Mouse (Mus musculus): Measurements from ENCODE around the gene Wdtc1. TPM values are rescaled to one million over a fixed set of nuclear protein-coding genes. Genes with fewer than 3 reads are reported as not detected.

Wdtc1 gene
- polyA plus RNA-seq, 1 experiment from 2014 or later = 18.6 TPM

GRCm38 (mm10) chr4:133292405-133292804, 60.9 kb downstream of the Wdtc1 start:
- ATAC-seq (ENCODE audit: insufficient read depth, low FRiP score, low read depth) = no peak
- no peak overlapping the region for H3K4me2 ChIP-seq
- 67% methylated on average over 4 of the region's 4 CpGs for WGBS
- no peak overlapping the region for H3K4me3 ChIP-seq (replicated peaks)
- 0 out of 2 replicates have a peak, but pooled peaks cover 13% of the 10 kb centered on the region for H3K36me3 ChIP-seq
- H3K27ac ChIP-seq = peak overlapping the region; percentile 26; the same call in 1 of the 2 replicates
- no peak overlapping the region for H3K9ac ChIP-seq
- H3K9me3 ChIP-seq = no peaks in the 10 kb centered on the region
- no peaks in the 10 kb centered on the region for H3K27me3 ChIP-seq (replicated peaks)
- peaks cover 10% of the 10 kb centered on the region; the same call in 1 of the 2 replicates for H3K4me1 ChIP-seq

GRCm38 (mm10) chr4:133291255-133291654, 62.0 kb downstream of the Wdtc1 start:
- no peak for ATAC-seq (ENCODE audit: insufficient read depth, low FRiP score, low read depth)
- H3K9me3 ChIP-seq = no peaks in the 10 kb centered on the region
- 77% methylated on average over 1 of the region's 1 CpGs for WGBS

DNA sequence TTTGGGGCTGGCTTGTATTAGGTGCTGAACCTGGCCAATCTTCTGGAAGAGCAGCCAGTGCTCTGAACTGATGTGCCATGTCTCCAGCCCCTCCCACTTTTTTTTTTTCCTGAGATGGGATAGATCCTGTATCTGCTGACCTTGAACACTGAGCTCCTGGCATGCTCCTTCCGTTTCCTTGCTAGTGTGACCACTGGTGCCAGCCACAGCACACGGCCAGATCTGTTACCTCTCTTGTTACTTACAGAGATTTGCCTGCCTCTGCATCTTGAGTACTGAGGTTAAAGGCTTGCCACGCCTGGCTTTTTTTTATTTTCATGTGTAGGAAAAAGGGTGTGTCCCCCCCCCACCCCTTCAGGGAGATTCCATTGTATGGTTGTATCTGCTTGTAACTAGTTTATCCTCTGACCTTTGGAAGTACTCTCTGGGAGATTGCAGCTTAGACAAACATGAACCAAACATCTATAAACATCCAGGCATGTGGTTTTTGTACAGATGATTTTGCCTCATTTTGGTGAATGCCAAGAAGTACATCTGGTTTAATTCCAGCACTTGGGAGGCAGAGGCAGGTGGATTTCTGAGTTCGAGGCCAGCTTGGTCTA, 66.7 kb downstream of the Wdtc1 start:
- Histone ChIP-seq H3K4me3 (replicated peaks) (no peak overlapping the region), H3K36me3 (no peaks in the 10 kb centered on the region), H3K27ac (no peak overlapping the region), H3K4me1 (peaks cover 8% of the 10 kb centered on the region; the same call in 1 of the 2 replicates), H3K9ac (no peak overlapping the region), H3K27me3 (replicated peaks) (no peaks in the 10 kb centered on the region), H3K9me3 (no peaks in the 10 kb centered on the region), H3K4me2 (no peak overlapping the region)
- ATAC-seq (ENCODE audit: insufficient read depth, low FRiP score, low read depth) = no peak
- 72% methylated on average over 4 of the region's 4 CpGs for WGBS

More at GRCm38 (mm10) chr4:133291255-133291654, 62.0 kb downstream of the Wdtc1 start:
- no peak overlapping the region for H3K9ac ChIP-seq
- 0 out of 2 replicates have a peak, but pooled peaks cover 13% of the 10 kb centered on the region for H3K36me3 ChIP-seq
- no peaks in the 10 kb centered on the region for H3K27me3 ChIP-seq (replicated peaks)
- peaks cover 9% of the 10 kb centered on the region; the same call in 1 of the 2 replicates for H3K4me1 ChIP-seq
- H3K4me3 ChIP-seq (replicated peaks) = no peak overlapping the region
- H3K27ac ChIP-seq = no peak overlapping the region
- no peak overlapping the region for H3K4me2 ChIP-seq

DNA sequence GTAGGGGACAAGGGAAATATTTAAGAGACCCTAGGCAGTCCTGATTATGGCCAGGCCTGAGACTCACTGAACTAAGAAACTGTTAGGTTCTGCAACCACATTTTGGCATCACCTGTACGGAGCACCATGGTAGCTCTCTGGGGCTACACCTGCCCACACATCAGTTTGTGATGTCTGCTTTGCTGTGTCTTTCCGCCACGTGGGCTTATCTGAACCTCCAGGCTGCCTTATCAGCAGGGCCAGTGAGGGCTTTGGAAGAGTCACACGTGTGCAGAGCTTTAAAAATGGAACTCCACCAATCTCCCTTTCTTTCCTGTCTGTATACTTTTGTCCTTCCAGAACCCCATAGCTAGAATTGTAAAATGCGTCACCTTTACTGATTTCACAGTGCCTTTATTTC, 67.3 kb downstream of the Wdtc1 start:
- Histone ChIP-seq H3K36me3 (no peaks in the 10 kb centered on the region), H3K27me3 (replicated peaks) (no peaks in the 10 kb centered on the region), H3K9me3 (no peaks in the 10 kb centered on the region), H3K4me2 (no peak overlapping the region), H3K4me1 (peaks cover 8% of the 10 kb centered on the region; the same call in 1 of the 2 replicates), H3K4me3 (replicated peaks) (no peak overlapping the region), H3K27ac (no peak overlapping the region), H3K9ac (no peak overlapping the region)
- peak; percentile 71; the same call in 1 of the 2 replicates for ATAC-seq (ENCODE audit: insufficient read depth, low FRiP score, low read depth)
- 61% methylated on average over 5 of the region's 5 CpGs for WGBS

- Histone ChIP-seq H3K27ac (no peak overlapping the region), H3K27me3 (replicated peaks) (no peaks in the 10 kb centered on the region), H3K4me2 (no peak overlapping the region), H3K4me3 (replicated peaks) (no peak overlapping the region), H3K36me3 (no peaks in the 10 kb centered on the region), H3K9me3 (no peaks in the 10 kb centered on the region), H3K4me1 (peaks cover 8% of the 10 kb centered on the region; the same call in 1 of the 2 replicates), H3K9ac (no peak overlapping the region)
- peak; percentile 45; the same call in 1 of the 2 replicates for ATAC-seq (ENCODE audit: insufficient read depth, low FRiP score, low read depth)
- 74% methylated on average over 3 of the region's 3 CpGs for WGBS
Measured at GRCm38 (mm10) chr4:133285299-133285698, 68.0 kb downstream of the Wdtc1 start.

DNA sequence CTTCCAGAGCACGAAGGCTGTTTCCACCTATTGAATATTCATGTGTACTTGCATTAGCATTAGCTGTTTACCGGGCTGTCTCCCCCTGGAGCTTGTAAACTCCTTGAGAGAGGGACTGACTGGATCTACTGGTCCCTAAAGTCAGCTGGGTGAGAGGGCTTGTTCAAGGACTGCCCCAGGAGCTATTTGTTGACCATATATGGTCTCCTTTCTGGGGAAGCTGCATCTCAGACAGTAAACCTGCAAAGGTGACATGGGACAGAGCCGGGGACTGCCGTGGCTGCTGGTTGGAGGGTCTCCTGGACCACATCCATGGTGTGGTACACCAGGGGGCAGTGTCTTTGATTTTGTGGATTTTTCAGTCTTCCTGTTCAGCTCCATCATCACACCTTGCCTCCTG, 70.6 kb downstream of the Wdtc1 start:
- Histone ChIP-seq H3K27me3 (replicated peaks) (no peaks in the 10 kb centered on the region), H3K4me2 (no peak overlapping the region), H3K4me3 (replicated peaks) (no peak overlapping the region), H3K9ac (no peak overlapping the region), H3K36me3 (no peaks in the 10 kb centered on the region), H3K9me3 (no peaks in the 10 kb centered on the region), H3K27ac (peak overlapping the region; percentile 40; the same call in 1 of the 2 replicates), H3K4me1 (peaks cover 8% of the 10 kb centered on the region; the same call in 1 of the 2 replicates)
- ATAC-seq (ENCODE audit: insufficient read depth, low FRiP score, low read depth) = no peak
- 36% methylated on average over 4 of the region's 4 CpGs for WGBS

DNA sequence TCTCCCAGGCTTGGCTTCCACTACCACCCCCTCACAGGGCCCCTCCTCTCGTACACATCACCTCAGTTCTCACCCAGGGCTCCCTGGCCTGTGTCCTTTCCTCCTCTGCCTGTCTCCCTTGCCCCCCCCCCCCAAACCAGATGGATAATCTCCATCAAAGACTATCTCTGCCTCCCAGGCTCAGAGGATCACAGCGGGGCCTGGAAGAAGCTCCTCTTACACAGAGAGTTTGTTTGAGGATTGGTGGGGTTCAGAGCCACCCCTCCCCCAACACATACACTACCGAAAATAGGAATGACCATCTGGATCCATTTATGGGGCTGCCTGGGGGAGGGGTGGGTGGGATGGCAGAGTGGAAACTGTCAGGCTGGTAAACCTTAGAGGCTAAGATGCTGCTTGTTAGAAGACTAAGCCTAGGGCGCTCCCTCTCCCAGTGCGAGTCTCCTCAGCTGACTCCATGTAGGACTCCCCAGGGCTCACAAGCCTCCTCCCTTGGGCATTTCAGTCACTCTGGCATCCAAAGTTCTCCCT, 71.3 kb downstream of the Wdtc1 start:
- peak overlapping the region; percentile 42 for H3K27ac ChIP-seq
- WGBS = 15% methylated on average over 5 of the region's 5 CpGs

GRCm38 (mm10) chr4:133281513-133281912, 71.8 kb downstream of the Wdtc1 start:
- 34% methylated on average over 7 of the region's 7 CpGs for WGBS
- Histone ChIP-seq H3K9ac (no peak overlapping the region), H3K9me3 (no peaks in the 10 kb centered on the region), H3K27ac (peak overlapping the region; percentile 42), H3K4me2 (no peak overlapping the region), H3K4me1 (peaks cover 11% of the 10 kb centered on the region), H3K27me3 (replicated peaks) (no peaks in the 10 kb centered on the region), H3K4me3 (replicated peaks) (no peak overlapping the region), H3K36me3 (no peaks in the 10 kb centered on the region)
- no peak for ATAC-seq (ENCODE audit: insufficient read depth, low FRiP score, low read depth)

More for the DNA sequence above, 71.3 kb downstream of the Wdtc1 start:
- Histone ChIP-seq H3K4me3 (replicated peaks) (no peak overlapping the region), H3K9me3 (no peaks in the 10 kb centered on the region), H3K9ac (no peak overlapping the region), H3K27me3 (replicated peaks) (no peaks in the 10 kb centered on the region), H3K4me2 (no peak overlapping the region), H3K4me1 (peaks cover 8% of the 10 kb centered on the region; the same call in 1 of the 2 replicates), H3K36me3 (no peaks in the 10 kb centered on the region)
- ATAC-seq (ENCODE audit: insufficient read depth, low FRiP score, low read depth) = no peak

GRCm38 (mm10) chr4:133278482-133278881, 74.8 kb downstream of the Wdtc1 start:
- Histone ChIP-seq H3K4me2 (peak overlapping the region; percentile 70), H3K36me3 (no peaks in the 10 kb centered on the region), H3K27me3 (replicated peaks) (no peaks in the 10 kb centered on the region), H3K4me1 (peaks cover 19% of the 10 kb centered on the region), H3K9ac (no peak overlapping the region), H3K9me3 (no peaks in the 10 kb centered on the region), H3K27ac (peak overlapping the region; percentile 90; the same call in 1 of the 2 replicates), H3K4me3 (replicated peaks) (no peak overlapping the region)
- ATAC-seq (ENCODE audit: insufficient read depth, low FRiP score, low read depth) = no peak
- 80% methylated on average over 3 of the region's 3 CpGs for WGBS

GRCm38 (mm10) chr4:133278067-133278466, 75.2 kb downstream of the Wdtc1 start:
- peak overlapping the region; percentile 90 for H3K27ac ChIP-seq
- peak overlapping the region; percentile 62 for H3K4me3 ChIP-seq (replicated peaks)
- H3K9me3 ChIP-seq = no peaks in the 10 kb centered on the region
- no peak overlapping the region for H3K9ac ChIP-seq
- H3K27me3 ChIP-seq (replicated peaks) = no peaks in the 10 kb centered on the region
- H3K4me1 ChIP-seq = peaks cover 19% of the 10 kb centered on the region
- ATAC-seq (ENCODE audit: insufficient read depth, low FRiP score, low read depth) = no peak; the same call in 1 of the 2 replicates
- H3K4me2 ChIP-seq = peak overlapping the region; percentile 70
- no peaks in the 10 kb centered on the region for H3K36me3 ChIP-seq
- WGBS = 26% methylated on average over 6 of the region's 6 CpGs

DNA sequence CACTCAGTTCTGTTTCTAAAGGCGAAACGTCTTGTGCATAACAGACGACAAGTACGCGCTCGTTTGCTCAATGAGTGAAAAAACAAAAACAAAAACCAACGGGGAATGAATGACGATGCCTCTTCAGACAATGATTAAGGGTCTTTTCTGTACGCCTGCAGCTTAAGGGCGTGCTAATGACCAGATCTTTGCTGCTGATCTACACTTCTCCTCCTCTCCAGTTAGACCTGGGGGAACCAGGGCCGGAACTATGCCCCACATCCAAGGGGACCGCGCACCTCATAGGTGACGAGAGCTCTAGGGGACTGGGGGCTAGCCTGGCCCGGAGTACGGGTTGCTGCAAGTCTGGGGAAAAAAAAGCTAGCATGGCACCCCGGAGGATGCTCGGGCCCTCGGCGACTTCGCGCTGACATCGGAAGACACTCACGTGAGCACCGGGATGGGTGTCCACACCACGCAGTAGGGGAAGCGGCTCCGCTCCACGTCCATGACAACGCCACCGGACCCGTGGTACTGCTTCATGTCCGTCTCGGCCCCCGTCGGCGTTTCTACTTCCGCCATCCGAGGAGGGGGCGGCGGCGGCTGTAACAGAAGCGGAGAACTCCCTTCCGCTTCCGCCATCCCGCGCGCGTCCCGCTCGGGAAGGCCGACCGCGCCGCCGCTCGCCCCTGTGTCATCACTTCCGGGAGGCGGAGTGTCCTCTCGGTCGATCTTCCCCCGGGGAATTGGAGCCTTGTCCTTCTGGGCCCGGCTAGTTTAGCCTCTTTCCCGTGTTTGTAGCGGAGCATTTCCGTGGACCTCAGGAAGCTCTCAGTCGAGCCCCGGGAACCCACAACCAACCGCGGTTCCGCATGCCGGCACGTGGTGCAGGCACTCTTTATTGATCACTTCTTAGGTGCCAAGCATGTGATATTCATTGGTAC, 75.9 kb downstream of the Wdtc1 start, which contains the start of gene Tmem222:
TSS of gene Tmem222 (minus strand) at position 689 of the 923 bp plus-strand sequence.
- Histone ChIP-seq H3K27ac (peak within 1 kb of the TSS; percentile 90), H3K4me2 (peak within 1 kb of the TSS; percentile 70), H3K9me3 (no peaks in the 10 kb centered on the region), H3K4me1 (peaks cover 17% of the 10 kb centered on the region), H3K9ac (peak within 1 kb of the TSS; percentile 42), H3K36me3 (no peaks in the 10 kb centered on the region), H3K27me3 (replicated peaks) (no peaks in the 10 kb centered on the region), H3K4me3 (replicated peaks) (peak within 1 kb of the TSS; percentile 62)
- under 1% methylated on average over 73 of the region's 73 CpGs for WGBS
- ATAC-seq (ENCODE audit: insufficient read depth, low FRiP score, low read depth) = peak; percentile 95
